Mouse (Mus musculus) right cerebral cortex, postnatal 10 days (tissue): Measurements from ENCODE around the gene Fbxo28.
A peak's percentile ranks its signal among the peaks of the same experiment; 100 is the strongest.

Source experiments
- DNase-seq, 2 experiments: peaks; one replicate each; pipeline ENCODE4 v3.0.0; 2021; ENCODE audit warnings: low spot score in 2 of 2

Fbxo28 gene

DNA sequence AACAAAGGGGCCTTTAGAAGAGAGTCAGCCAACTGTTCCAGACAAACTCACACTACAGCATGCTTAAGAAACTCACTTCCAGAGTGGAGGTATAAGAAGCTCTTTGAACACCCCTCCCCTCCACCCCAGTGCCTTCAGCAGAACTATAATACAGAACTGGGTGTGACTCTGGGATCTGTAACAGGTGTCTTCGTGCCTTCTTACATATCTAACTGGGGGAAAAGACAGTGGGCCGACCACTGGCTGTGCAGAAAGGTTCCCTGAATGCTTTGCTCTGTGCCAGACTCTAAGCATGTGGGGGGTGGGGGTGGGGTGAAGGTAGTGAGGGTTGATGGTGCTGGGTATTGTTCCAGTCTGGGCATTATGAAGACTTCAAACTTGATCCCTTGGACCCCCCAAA, 52.8 kb downstream of the Fbxo28 start:
- no peak for DNase-seq

DNA sequence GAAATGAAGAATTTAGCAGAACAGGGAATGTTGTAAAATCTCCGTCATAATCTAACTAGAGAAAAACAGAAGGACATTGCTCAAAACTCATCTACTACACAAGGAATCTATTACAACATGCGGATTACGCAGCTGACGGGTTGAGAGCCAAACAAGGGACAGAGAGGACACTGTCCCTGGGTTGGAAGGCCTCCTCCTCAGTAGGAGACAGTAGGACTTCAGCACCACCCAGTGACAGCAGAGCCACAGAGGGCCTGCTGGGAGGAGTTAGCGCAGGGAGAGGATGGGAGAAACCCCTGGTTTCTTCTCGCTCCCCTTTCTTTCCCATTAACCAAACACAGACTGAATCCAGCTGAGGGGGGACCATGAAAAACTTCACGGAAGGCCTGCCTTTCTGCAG, 53.6 kb downstream of the Fbxo28 start:
- DNase-seq: no peak

DNA sequence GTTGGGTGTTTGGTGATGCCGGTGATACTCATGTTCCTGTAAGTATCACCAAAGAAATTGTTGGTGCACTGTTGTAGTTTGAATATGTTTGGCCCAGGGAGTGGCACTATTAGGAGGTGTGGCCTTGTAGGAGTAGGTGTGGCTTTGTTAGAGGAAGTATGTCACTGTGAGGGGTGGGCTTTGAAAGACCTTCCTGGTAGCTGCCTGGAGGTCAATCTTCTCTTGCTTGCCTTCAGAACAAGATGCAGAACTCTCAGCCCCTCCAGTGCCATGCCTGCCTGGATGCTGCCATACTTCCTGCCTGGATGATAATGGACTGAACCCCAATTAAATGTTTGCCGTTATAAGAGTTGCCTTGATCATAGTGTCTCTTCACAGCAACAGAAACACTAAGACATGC, 56.6 kb downstream of the Fbxo28 start:
- no peak for DNase-seq

DNA sequence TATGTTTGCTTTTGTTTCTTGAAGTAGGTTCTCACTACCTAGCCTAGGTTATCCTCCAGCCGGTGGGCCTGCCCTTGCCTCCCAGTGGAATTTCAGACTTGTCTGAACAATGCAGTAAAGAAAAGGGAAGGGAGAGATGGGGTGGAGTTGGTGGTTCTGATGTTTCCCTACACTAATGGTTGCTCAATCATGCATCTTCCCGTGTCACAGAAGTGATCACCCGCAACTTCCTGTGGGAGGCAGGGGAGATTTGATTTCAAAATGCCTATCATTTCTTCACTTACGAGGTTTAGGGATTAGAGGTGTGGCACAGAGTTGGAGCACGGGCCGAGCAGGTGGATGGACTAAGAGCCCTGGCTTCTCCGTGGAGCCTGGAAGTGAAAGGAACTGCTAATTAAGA, 58.2 kb downstream of the Fbxo28 start:
- no peak for DNase-seq

DNA sequence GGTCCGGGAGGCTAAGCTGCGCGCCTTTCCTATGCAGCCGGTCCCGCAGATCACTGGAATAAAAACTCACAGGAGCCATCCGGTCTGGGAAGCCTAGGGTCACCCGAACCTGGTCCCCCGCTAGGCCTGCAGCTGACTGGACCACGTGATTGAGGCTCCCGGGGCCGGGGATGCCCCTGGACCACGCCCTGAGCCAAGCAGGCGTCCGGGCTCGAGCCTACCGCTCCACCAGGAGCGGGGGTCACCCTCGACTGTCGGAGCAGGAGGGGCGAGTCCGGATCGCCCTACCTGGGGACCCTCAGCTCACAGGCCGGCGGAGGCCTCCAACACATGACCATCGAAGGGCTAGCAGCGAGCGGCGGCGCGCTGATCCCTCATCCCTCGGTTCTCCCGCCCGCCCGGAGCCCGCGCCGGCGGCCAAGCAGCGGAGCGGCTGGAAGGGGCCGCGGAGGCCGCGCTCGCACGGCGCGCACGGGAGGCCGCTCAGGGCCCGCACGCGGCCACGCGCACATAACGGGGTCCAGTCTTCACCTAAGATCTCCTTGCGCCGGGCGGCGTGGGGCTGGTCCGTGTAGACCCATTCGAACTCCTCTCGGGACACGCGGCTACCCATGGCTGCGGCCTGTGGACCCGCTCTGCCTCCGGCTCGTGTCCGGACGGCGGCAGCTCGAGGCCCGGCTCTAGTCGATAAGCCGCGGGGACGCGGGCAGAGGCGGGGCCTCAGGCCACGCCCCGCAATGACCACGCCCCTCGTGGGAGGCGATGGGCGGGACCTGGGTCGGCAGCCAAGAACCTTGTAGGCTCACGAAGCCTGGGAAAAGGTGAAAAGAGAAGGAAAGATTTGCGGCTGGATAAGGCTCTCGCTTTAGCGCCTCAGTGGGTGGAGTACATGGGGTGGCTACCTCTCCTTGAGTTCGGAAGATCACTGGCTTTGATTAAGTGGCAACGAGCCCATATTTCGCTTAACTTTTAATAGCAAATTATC, 59.0 kb downstream of the Fbxo28 start, which contains the start of gene Degs1:
Degs1 (minus strand) TSS at position 714 of the 985 bp plus-strand sequence.
- peak; percentile 93 to 94 for DNase-seq

DNA sequence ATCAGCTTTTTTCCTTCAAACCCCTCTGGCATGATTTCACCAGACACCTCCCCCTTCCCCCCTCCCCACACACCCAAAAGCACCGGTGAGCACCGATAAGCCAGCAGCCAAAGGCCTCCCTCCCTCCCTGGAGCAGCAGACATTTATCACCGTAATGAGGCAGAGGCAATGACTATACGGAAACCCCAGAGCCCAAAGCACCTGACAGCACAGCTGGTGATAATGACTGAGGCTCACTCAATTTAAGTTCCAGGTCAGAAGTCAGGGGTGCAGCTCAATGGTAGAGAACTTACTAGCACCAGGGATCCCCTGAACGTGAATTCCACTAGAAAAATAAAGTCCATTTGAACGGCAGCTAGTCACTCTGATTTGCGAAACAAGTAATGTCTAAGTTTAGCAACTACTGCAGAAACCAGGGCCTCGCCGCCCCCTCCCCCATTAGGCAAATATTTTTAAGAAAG, 60.1 kb downstream of the Fbxo28 start:
- DNase-seq: no peak

DNA sequence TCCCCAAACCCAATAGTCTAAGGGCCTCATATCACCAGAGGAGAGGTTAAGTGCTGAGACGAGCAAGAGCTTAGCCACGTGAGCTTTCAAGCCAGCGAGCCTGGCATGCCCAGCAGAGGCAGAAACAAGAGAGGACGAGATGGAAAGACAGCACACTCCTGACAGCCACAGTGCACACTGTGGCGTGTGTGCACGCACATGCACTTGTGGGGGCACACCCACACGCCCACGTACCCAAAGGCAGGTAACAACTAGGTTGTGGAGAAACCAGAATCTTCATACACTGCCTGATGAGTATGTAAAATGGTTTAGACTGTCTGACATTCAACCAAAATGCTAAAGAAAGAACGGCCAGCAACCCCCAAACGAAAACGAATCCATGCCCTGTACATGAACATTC, 60.9 kb downstream of the Fbxo28 start:
- no peak for DNase-seq

DNA sequence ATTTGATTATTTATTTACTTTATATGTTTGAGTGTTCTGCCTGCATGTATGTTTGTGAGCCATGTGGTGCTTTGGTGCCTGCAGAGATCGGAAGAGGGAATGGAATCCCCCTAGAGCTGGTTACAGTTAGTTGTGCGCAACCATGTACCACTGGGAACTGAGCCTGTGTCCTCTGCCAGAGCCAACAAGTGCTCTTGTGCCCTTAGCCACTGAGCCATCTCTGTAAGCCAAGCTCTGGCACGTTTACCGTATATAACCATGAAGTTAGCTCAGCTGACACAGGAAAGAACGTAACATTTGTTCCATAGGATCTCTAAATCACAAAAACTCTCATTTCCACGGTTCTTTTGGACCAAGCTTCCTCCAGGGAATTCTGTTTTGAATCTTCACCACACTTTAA, 61.4 kb downstream of the Fbxo28 start:
- DNase-seq: no peak

DNA sequence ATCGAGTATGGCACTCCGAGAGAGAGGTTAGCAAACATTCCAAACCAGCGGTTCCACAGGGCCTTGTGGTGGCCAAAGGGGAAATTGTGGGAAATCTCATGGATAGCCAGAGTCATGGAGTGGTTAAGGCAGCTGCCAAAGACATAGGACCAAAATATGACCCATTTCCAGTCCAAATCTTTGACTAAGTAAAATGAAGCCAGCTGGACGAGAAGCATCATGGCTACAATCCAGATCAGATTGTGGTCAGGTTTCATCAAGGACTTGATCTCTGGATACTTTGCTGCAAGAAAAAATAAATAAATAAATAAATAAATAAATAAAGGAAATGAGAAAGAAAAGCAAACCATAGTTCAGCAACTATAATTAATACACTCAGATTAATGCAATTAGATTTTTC, 62.0 kb downstream of the Fbxo28 start:
- DNase-seq: no peak

DNA sequence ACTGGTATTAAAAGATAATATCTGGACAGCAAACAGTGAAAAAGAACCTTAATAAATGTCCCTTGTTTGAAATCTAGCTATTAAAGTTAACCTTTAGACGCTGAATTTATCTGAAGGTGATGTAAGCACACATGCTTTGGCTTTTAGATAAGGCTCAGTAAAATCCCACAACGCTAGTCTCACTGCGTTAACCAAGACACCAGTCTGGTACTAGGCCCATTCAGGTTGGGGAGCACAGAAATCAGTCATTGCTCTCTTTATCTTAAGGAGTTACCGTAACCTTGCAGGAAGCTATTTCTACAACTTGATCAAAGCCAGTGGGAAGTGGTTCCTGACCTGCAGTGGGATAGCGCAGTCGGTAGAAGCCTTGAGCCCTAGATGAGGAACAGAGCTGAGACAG, 66.3 kb downstream of the Fbxo28 start:
- DNase-seq: no peak

DNA sequence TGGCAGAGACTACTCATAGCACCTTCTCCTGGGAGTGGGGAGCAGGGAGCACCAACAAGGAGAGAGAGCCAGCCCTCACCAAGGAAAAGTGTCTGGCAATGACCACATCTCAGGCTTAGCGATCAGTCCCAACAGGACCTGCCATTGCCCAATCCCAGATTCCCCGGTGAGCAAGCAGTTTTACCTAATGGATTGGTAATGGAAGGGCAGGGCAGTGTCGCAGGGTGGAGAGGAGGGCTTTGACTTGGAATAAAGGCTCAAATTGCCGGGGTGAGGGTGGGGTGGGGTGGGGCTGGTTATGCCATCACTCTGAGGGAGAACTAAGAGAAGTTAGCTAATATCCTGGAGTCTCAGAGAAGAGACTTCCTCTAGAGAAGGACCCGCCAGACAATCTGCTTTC, 69.8 kb downstream of the Fbxo28 start:
- no peak for DNase-seq

DNA sequence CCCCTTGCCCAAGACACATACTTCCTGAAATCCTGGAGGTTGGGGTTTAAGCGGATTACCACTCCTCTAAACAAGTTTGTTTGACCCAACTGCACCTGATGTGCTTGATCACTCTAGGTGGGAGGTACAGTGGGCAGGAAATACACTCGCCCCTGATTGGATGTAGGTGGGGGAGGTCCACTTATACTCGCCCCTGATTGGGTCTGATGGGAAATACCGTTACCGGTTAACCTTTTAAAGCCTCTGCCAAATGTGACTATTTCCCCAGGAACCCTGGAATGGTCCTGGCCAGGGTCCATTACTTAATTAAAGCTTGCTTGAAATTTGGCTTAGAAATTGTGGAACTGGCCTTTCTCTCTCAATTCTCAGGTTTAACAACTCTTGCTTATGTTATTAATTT, 70.3 kb downstream of the Fbxo28 start:
- DNase-seq: no peak

DNA sequence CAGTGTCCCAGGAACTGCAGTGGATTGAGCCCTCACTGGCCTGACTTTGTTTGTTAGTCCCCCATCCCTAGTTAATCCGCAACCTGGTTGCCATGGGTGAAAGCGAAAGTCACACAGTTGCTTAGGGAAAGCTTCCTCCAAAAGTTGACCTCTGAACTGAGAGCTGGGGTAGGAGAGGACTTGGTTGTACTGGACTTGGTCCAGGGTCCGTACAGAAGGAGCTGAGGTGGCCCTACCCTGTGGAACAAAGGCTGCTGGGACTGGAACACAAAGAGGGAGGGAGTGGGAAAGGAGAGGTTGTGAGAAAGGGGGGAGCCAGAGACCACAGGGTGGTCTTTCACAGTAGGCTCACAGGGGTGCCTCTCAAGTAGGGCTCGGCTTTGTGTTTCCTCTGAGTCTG, 73.1 kb downstream of the Fbxo28 start:
- no peak for DNase-seq

DNA sequence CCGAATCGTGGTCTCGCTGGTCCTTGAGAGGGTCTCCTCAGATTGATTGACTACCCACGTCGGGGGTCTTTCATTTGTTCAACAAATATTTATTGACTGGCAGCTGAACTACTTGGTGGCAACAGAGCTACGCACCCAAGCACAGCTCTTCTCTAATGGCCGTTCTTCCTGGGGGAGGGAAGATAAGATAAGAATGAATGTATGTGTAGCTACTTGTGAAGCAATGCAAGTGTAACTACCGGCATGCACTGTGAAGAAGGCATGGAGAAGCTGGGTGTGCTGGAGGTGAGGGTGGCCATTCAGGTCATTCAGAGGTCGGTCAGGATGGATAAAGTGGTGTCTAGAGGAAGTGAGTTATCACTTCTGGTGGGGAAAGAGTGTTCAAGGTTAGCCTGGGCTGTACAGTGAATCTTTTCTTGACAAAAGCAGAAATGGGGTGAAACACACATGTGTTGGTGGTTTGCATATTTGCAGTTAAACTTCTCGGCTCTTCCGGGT, 75.4 kb downstream of the Fbxo28 start:
- no peak for DNase-seq
